Comparison of ENCODE assay signal across 28 mouse cellular contexts in genomic region chr2:20978726-20979125, GRCm38 (mm10).
"Had no signal": no experiment of that assay in that cellular context is flagged by ENCODE, and none has a peak within 500 bp of the region (broad histone marks: within the 10 kb centered on the region; RNA-seq: fewer than 3 reads in every experiment).

No protein-coding gene starts in this region.

- H3K4me1 ChIP-seq: limb, embryonic 10.5 days; limb, embryonic 12.5 days; limb, embryonic 13.5 days; limb, embryonic 15.5 days; liver, embryonic 12.5 days; liver, embryonic 13.5 days; liver, embryonic 15.5 days; lung, embryonic 15.5 days; megakaryocyte, embryonic 14.5 days; midbrain, embryonic 10.5 days; midbrain, embryonic 12.5 days; midbrain, embryonic 13.5 days; midbrain, embryonic 15.5 days; neural tube, embryonic 12.5 days had no signal

- H3K27me3 ChIP-seq: limb, embryonic 12.5 days; limb, embryonic 13.5 days; limb, embryonic 15.5 days; liver, embryonic 12.5 days; liver, embryonic 13.5 days; liver, embryonic 15.5 days; lung, embryonic 15.5 days; megakaryocyte, embryonic 14.5 days; midbrain, embryonic 12.5 days; midbrain, embryonic 13.5 days; midbrain, embryonic 15.5 days; neural tube, embryonic 12.5 days had no signal

- H3K4me3 ChIP-seq: limb, embryonic 10.5 days; limb, embryonic 12.5 days; limb, embryonic 13.5 days; limb, embryonic 15.5 days; liver, embryonic 12.5 days; liver, embryonic 13.5 days; liver, embryonic 15.5 days; lung, embryonic 15.5 days; megakaryocyte, embryonic 14.5 days; midbrain, embryonic 10.5 days; midbrain, embryonic 12.5 days; midbrain, embryonic 13.5 days; midbrain, embryonic 15.5 days; myocyte; neural tube, embryonic 12.5 days had no signal

- H3K9me3 ChIP-seq: limb, embryonic 10.5 days; limb, embryonic 12.5 days; limb, embryonic 13.5 days; limb, embryonic 15.5 days; liver, embryonic 12.5 days; liver, embryonic 13.5 days; liver, embryonic 15.5 days; lung, embryonic 15.5 days; midbrain, embryonic 10.5 days; midbrain, embryonic 12.5 days; midbrain, embryonic 13.5 days; midbrain, embryonic 15.5 days; neural tube, embryonic 12.5 days had no signal

- DNase-seq: left cerebral cortex, postnatal 4 days; liver; liver, embryonic 13.5 days; liver, postnatal 0 days; lung, adult 18-20 months; lung, adult 2 months; lung, embryonic 14.5 days; lung, postnatal 10 days; lung, postnatal 14 days; lung, postnatal 36 days; lung, postnatal 4 days; midbrain, embryonic 14.5 days had no signal

- H3K36me3 ChIP-seq: limb, embryonic 10.5 days; limb, embryonic 12.5 days; limb, embryonic 13.5 days; limb, embryonic 15.5 days; liver, embryonic 12.5 days; liver, embryonic 13.5 days; liver, embryonic 15.5 days; lung, embryonic 15.5 days; midbrain, embryonic 10.5 days; midbrain, embryonic 12.5 days; midbrain, embryonic 13.5 days; midbrain, embryonic 15.5 days; neural tube, embryonic 12.5 days had no signal

- H3K27ac ChIP-seq: limb, embryonic 10.5 days; limb, embryonic 12.5 days; limb, embryonic 13.5 days; limb, embryonic 15.5 days; liver, embryonic 12.5 days; liver, embryonic 13.5 days; liver, embryonic 14.5 days; liver, embryonic 15.5 days; lung, embryonic 15.5 days; macrophage; midbrain, embryonic 10.5 days; midbrain, embryonic 12.5 days; midbrain, embryonic 13.5 days; midbrain, embryonic 15.5 days; neural tube, embryonic 12.5 days had no signal
